Mouse (Mus musculus): Measurements from ENCODE around the gene Ckb. TPM values are rescaled to one million over a fixed set of nuclear protein-coding genes. Genes with fewer than 3 reads are reported as not detected.

The Ckb gene
- total and polyA plus RNA-seq, 3 experiments = 0.08 TPM; not detected in 2

GRCm38 (mm10) chr12:111694880-111695804 lies 23.0 kb upstream of the Ckb start:
- no peak for DNase-seq (ENCODE audit: low read depth, low spot score)
- Histone ChIP-seq H3K9me3 (replicated peaks; ENCODE audit: insufficient read depth, low read length) (no peaks in the 10 kb centered on the region), H3K36me3 (ENCODE audit: control insufficient read depth in 1 of 2, insufficient read depth in 2 of 2, low read length in 2 of 2) (no peaks in the 10 kb centered on the region), H3K27me3 (ENCODE audit: control insufficient read depth in 1 of 2, insufficient read depth in 2 of 2, low read length in 2 of 2) (no peaks in the 10 kb centered on the region), H3K79me2 (ENCODE audit: control insufficient read depth, insufficient read depth, low read length, poor library complexity) (no peaks in the 10 kb centered on the region), H3K9ac (ENCODE audit: control insufficient read depth, low read depth, low read length, poor library complexity, severe bottlenecking) (no peak overlapping the region), H3K4me1 (ENCODE audit: control insufficient read depth in 1 of 2, insufficient read depth in 2 of 2, low read length in 2 of 2) (no peaks in the 10 kb centered on the region), H3K4me3 (ENCODE audit: control insufficient read depth in 1 of 2, insufficient read depth in 1 of 2, low read depth in 2 of 2, low read length in 2 of 2) (no peak overlapping the region), H3K27ac (ENCODE audit: control insufficient read depth, low read depth, low read length) (no peak overlapping the region)
- no peak for TF ChIP-seq ZC3H11A (IDR thresholded peaks at IDR 0.05; ENCODE audit: low read depth, low read length)
- TF ChIP-seq USF1 (IDR thresholded peaks at IDR 0.05; ENCODE audit: low read depth, low read length) = no peak
- no peak for TF ChIP-seq NELFE (IDR thresholded peaks at IDR 0.05; ENCODE audit: low read depth, low read length)
- TF ChIP-seq ZKSCAN1 (IDR thresholded peaks at IDR 0.05; ENCODE audit: low read depth, low read length) = no peak
- TF ChIP-seq HCFC1 (IDR thresholded peaks at IDR 0.05; ENCODE audit: low read depth, low read length) = no peak
- no peak for TF ChIP-seq USF2 (IDR thresholded peaks at IDR 0.05; ENCODE audit: borderline replicate concordance in 1 of 2, insufficient read depth in 1 of 2, low read depth in 1 of 2, low read length in 2 of 2)
- TF ChIP-seq KAT2A (conservative IDR thresholded peaks at IDR 0.05; ENCODE audit: low read depth, low read length) = no peak
- TF ChIP-seq RAD21 (IDR thresholded peaks at IDR 0.05; ENCODE audit: low read depth, low read length) = no peak
- no peak for TF ChIP-seq TBP (IDR thresholded peaks at IDR 0.05; ENCODE audit: low read depth, low read length)
- TF ChIP-seq TAL1 (IDR thresholded peaks at IDR 0.05; ENCODE audit: low read length) = no peak
- no peak for TF ChIP-seq SIN3A (IDR thresholded peaks at IDR 0.05; ENCODE audit: low read length)
- TF ChIP-seq ETS1 (IDR thresholded peaks at IDR 0.05; ENCODE audit: low read depth, low read length) = no peak
- no peak for TF ChIP-seq RCOR1 (IDR thresholded peaks at IDR 0.05; ENCODE audit: low read depth, low read length)
- no peak for TF ChIP-seq MYB (IDR thresholded peaks at IDR 0.05; ENCODE audit: low read depth, low read length)
- TF ChIP-seq CHD1 (IDR thresholded peaks at IDR 0.05; ENCODE audit: low read depth, low read length) = no peak

GRCm38 (mm10) chr12:111694271-111694781 lies 22.2 kb upstream of the Ckb start:
- no peaks in the 10 kb centered on the region for H3K27me3 ChIP-seq (ENCODE audit: control insufficient read depth in 1 of 2, insufficient read depth in 2 of 2, low read length in 2 of 2)
- no peak overlapping the region for H3K9ac ChIP-seq (ENCODE audit: control insufficient read depth, low read depth, low read length, poor library complexity, severe bottlenecking)
- no peaks in the 10 kb centered on the region for H3K9me3 ChIP-seq (replicated peaks; ENCODE audit: insufficient read depth, low read length)
- DNase-seq (ENCODE audit: low read depth, low spot score) = no peak
- H3K36me3 ChIP-seq (ENCODE audit: control insufficient read depth in 1 of 2, insufficient read depth in 2 of 2, low read length in 2 of 2) = no peaks in the 10 kb centered on the region
- no peaks in the 10 kb centered on the region for H3K79me2 ChIP-seq (ENCODE audit: control insufficient read depth, insufficient read depth, low read length, poor library complexity)
- no peaks in the 10 kb centered on the region for H3K4me1 ChIP-seq (ENCODE audit: control insufficient read depth in 1 of 2, insufficient read depth in 2 of 2, low read length in 2 of 2)
- H3K4me3 ChIP-seq (ENCODE audit: control insufficient read depth in 1 of 2, insufficient read depth in 1 of 2, low read depth in 2 of 2, low read length in 2 of 2) = no peak overlapping the region
- TF ChIP-seq ZKSCAN1 (IDR thresholded peaks at IDR 0.05; ENCODE audit: low read depth, low read length) (no peak), CHD2 (IDR thresholded peaks at IDR 0.05; ENCODE audit: low read length) (no peak), TCF12 (IDR thresholded peaks at IDR 0.05; ENCODE audit: low read depth, low read length) (no peak), RAD21 (IDR thresholded peaks at IDR 0.05; ENCODE audit: low read depth, low read length) (no peak), POLR2AphosphoS5 (IDR thresholded peaks at IDR 0.05; ENCODE audit: borderline replicate concordance, low read depth, low read length) (no peak), MAFK (IDR thresholded peaks at IDR 0.05; ENCODE audit: borderline replicate concordance, low read depth, low read length) (no peak), ETS1 (IDR thresholded peaks at IDR 0.05; ENCODE audit: low read depth, low read length) (no peak), GABPA (IDR thresholded peaks at IDR 0.05; ENCODE audit: low read depth, low read length) (no peak), ELF1 (IDR thresholded peaks at IDR 0.05; ENCODE audit: low read depth, low read length) (no peak), CHD1 (IDR thresholded peaks at IDR 0.05; ENCODE audit: low read depth, low read length) (no peak), SMC3 (IDR thresholded peaks at IDR 0.05; ENCODE audit: low read depth, low read length) (no peak), POLR2A (IDR thresholded peaks at IDR 0.05; ENCODE audit: control insufficient read depth in 1 of 2, insufficient read depth in 1 of 2, low read depth in 1 of 2, low read length in 2 of 2, poor library complexity in 1 of 2) (no peak)
- no peak overlapping the region for H3K27ac ChIP-seq (ENCODE audit: control insufficient read depth, low read depth, low read length)
